In the genomic region with DNA sequence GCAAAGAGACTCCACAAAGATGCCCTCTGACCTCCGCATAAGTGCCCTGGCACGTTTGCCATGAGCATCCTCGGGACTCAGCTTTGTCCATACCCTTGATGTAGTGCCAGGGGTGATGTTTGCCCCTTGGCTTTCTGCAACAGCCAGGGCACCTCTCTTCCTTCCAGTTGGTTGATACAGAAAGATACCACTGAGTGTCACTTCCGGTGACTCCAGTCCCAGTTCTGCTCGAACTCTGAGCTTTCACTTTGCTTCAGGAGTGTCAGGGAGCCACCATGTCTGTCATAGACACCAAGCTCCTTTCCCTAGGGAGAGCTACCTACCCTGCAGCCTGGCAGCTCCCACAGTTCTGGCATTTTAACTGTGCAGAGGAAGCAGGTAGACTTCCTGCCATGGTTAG, we compare ENCODE assay signal across 29 mouse cellular contexts. TPM values are rescaled to one million over a fixed set of nuclear protein-coding genes. Genes with fewer than 3 reads are reported as not detected.
DNase-seq lines count a peak whose midpoint lies in the region; ATAC-seq and TF ChIP-seq lines count a peak whose summit lies in the region.
"Had no signal": no experiment of that assay in that cellular context is flagged by ENCODE, and none has a peak within 500 bp of the region (broad histone marks: within the 10 kb centered on the region; RNA-seq: fewer than 3 reads in every experiment).

No protein-coding gene starts in this region.

- peak; percentile 78 for ATAC-seq in inflammation-experienced regulatory T-cells, adult 6 months
- ATAC-seq in midbrain, postnatal 0 days (ENCODE audit: low FRiP score), result no peak
- ATAC-seq: forebrain, embryonic 14.5 days; hindbrain, postnatal 0 days had no signal

- WGBS in midbrain, postnatal 0 days, result 75% methylated on average over 5 of the region's 5 CpGs

- no peak overlapping the region for H3K4me2 ChIP-seq in midbrain, postnatal 0 days (ENCODE audit: low read depth, low read length, poor library complexity, severe bottlenecking)
- H3K4me2 ChIP-seq: embryonic facial prominence, embryonic 15.5 days; heart, embryonic 11.5 days; heart, embryonic 15.5 days; hindbrain, embryonic 13.5 days had no signal

- H3K9ac ChIP-seq in midbrain, postnatal 0 days (replicated peaks; ENCODE audit: low read length, poor library complexity, severe bottlenecking), result no peak overlapping the region
- H3K9ac ChIP-seq: embryonic facial prominence, embryonic 15.5 days; heart, embryonic 15.5 days; hindbrain, embryonic 13.5 days had no signal

- H3K27me3 ChIP-seq in midbrain, postnatal 0 days (ENCODE audit: insufficient read depth, low read length), result no peaks in the 10 kb centered on the region
- H3K27me3 ChIP-seq: embryonic facial prominence, embryonic 15.5 days; hindbrain, embryonic 13.5 days had no signal

- H3K27ac ChIP-seq in midbrain, postnatal 0 days (ENCODE audit: low read depth, low read length), result no peak overlapping the region
- H3K27ac ChIP-seq: embryonic facial prominence, embryonic 15.5 days; forebrain, embryonic 10.5 days; heart, adult 2 months; heart, embryonic 15.5 days; hindbrain, embryonic 13.5 days; hindbrain, postnatal 0 days had no signal

- no peaks in the 10 kb centered on the region for H3K36me3 ChIP-seq in midbrain, postnatal 0 days (ENCODE audit: insufficient read depth, low read length)
- H3K36me3 ChIP-seq: embryonic facial prominence, embryonic 15.5 days; forebrain, embryonic 10.5 days; G1E; heart, embryonic 15.5 days; hindbrain, embryonic 13.5 days had no signal

- no peaks in the 10 kb centered on the region for H3K4me1 ChIP-seq in midbrain, postnatal 0 days (ENCODE audit: insufficient read depth, low read length)
- H3K4me1 ChIP-seq: forebrain, embryonic 10.5 days; heart, embryonic 15.5 days; hindbrain, embryonic 13.5 days had no signal

- H3K4me3 ChIP-seq in midbrain, postnatal 0 days (ENCODE audit: low read depth, low read length), result no peak overlapping the region
- H3K4me3 ChIP-seq: embryonic facial prominence, embryonic 15.5 days; erythroblast, embryonic 14.5 days; forebrain, embryonic 10.5 days; heart, adult 2 months; heart, embryonic 15.5 days; hindbrain, embryonic 13.5 days had no signal

- no peaks in the 10 kb centered on the region for H3K9me3 ChIP-seq in midbrain, postnatal 0 days (ENCODE audit: low read length)
- H3K9me3 ChIP-seq: embryonic facial prominence, embryonic 15.5 days; forebrain, embryonic 10.5 days; G1E; heart, embryonic 15.5 days; hindbrain, embryonic 13.5 days had no signal

- DNase-seq in thymus, postnatal 25 days, result peak; percentile 23
- DNase-seq in thymus, adult 18-20 months, result no peak
- peak; percentile 41 for DNase-seq in CD4-positive, CD25-positive, alpha-beta regulatory T cell, adult 2 months (ENCODE audit: low read depth, low spot score)
- DNase-seq in T-cell, adult 2 months (ENCODE audit: low spot score), result peak; percentile 15
- DNase-seq in midbrain, postnatal 0 days (ENCODE audit: low spot score), result no peak
- no peak for DNase-seq in adrenal gland, adult 2 months
- no peak for DNase-seq in urinary bladder, postnatal 14 days (ENCODE audit: low spot score)
- DNase-seq: adrenal gland, postnatal 25 days; cerebellum, adult 2 months; cerebellum, postnatal 14 days; embryo, embryonic 11 days; gastrocnemius, postnatal 36 days; heart, adult 2 months; heart, postnatal 14 days had no signal

- TF ChIP-seq CTCF in midbrain, postnatal 0 days (IDR thresholded peaks at IDR 0.05), result no peak

RNA-seq across cellular contexts. Expression of gene Sohlh1, which starts 7.0 kb away (rescaled TPM):
- under 1 TPM in 2 of 3 experiments, not detected in 1; 0.46 to 0.52 TPM for polyA plus RNA-seq in inflammation-experienced regulatory T-cells, adult 6 months (2017; shearing (Covaris generic))
- not detected in 2 replicates for total RNA-seq in midbrain, postnatal 0 days (2014; rRNA removed)
- not detected in 2 replicates for polyA plus RNA-seq in midbrain, postnatal 0 days (2015; fragmentation: Nextera tagmentation; extraction: Ambion mirVana)
- total RNA-seq in adrenal gland, adult 2 months (2021), result not detected
- not detected in 2 replicates for polyA plus RNA-seq in adrenal gland, adult 2 months (2012; rRNA removed)
- total RNA-seq: adrenal gland, adult 18-20 months; adrenal gland, postnatal 25 days; common myeloid progenitor, adult 5-6 weeks; G1E; gastrocnemius, adult 8-10 months; gastrocnemius, postnatal 36 days; heart, adult 2 months; heart, postnatal 14 days; hematopoietic stem cell, adult 5-6 weeks; hindbrain, postnatal 0 days had no signal
- polyA plus RNA-seq: cerebellum, adult 2 months; embryonic facial prominence, embryonic 11.5 days; embryonic facial prominence, embryonic 15.5 days; erythroblast, embryonic 14.5 days; forebrain, embryonic 10.5 days; forebrain, embryonic 14.5 days; G1E; heart, adult 2 months; heart, embryonic 11.5 days; heart, embryonic 15.5 days; hindbrain, embryonic 13.5 days; hindbrain, postnatal 0 days had no signal

RNA-seq across cellular contexts. Expression of gene Kcnt1, which starts 9.5 kb away (rescaled TPM):
- not detected for polyA plus RNA-seq in inflammation-experienced regulatory T-cells, adult 6 months (2017; shearing (Covaris generic))
- total RNA-seq in midbrain, postnatal 0 days (2014; rRNA removed), result 49.2 and 60.7 TPM in 2 replicates
- polyA plus RNA-seq in midbrain, postnatal 0 days (2015; fragmentation: Nextera tagmentation; extraction: Ambion mirVana), result 21.7 and 22.1 TPM in 2 replicates
- total RNA-seq in adrenal gland, adult 2 months (2021), result 1 to 10 TPM; 1.9 to 2.9 TPM
- polyA plus RNA-seq in adrenal gland, adult 2 months (2012; rRNA removed), result 11.8 and 21.4 TPM in 2 replicates
- total RNA-seq: common myeloid progenitor, adult 5-6 weeks; hematopoietic stem cell, adult 5-6 weeks had no signal
- polyA plus RNA-seq: erythroblast, embryonic 14.5 days; G1E; heart, embryonic 15.5 days had no signal

RNA-seq across cellular contexts. Expression of gene Lcn9, which starts 31.0 kb away (rescaled TPM):
- polyA plus RNA-seq in inflammation-experienced regulatory T-cells, adult 6 months (2017; shearing (Covaris generic)), result not detected
- total RNA-seq in midbrain, postnatal 0 days (2014; rRNA removed), result not detected in 2 replicates
- not detected in 2 replicates for polyA plus RNA-seq in midbrain, postnatal 0 days (2015; fragmentation: Nextera tagmentation; extraction: Ambion mirVana)
- total RNA-seq in adrenal gland, adult 2 months (2021), result not detected
- polyA plus RNA-seq in adrenal gland, adult 2 months (2012; rRNA removed), result not detected in 2 replicates
- total RNA-seq: adrenal gland, adult 18-20 months; adrenal gland, postnatal 25 days; common myeloid progenitor, adult 5-6 weeks; G1E; gastrocnemius, adult 8-10 months; gastrocnemius, postnatal 36 days; heart, adult 2 months; heart, postnatal 14 days; hematopoietic stem cell, adult 5-6 weeks; hindbrain, postnatal 0 days had no signal
- polyA plus RNA-seq: embryonic facial prominence, embryonic 11.5 days; embryonic facial prominence, embryonic 15.5 days; erythroblast, embryonic 14.5 days; forebrain, embryonic 10.5 days; forebrain, embryonic 14.5 days; G1E; heart, adult 2 months; heart, embryonic 11.5 days; heart, embryonic 15.5 days; hindbrain, embryonic 13.5 days; hindbrain, postnatal 0 days had no signal

RNA-seq across cellular contexts. Expression of gene Glt6d1, which starts 38.4 kb away (rescaled TPM):
- not detected for polyA plus RNA-seq in inflammation-experienced regulatory T-cells, adult 6 months (2017; shearing (Covaris generic))
- total RNA-seq in midbrain, postnatal 0 days (2014; rRNA removed), result not detected in 2 replicates
- polyA plus RNA-seq in midbrain, postnatal 0 days (2015; fragmentation: Nextera tagmentation; extraction: Ambion mirVana), result not detected in 2 replicates
- not detected for total RNA-seq in adrenal gland, adult 2 months (2021)
- polyA plus RNA-seq in adrenal gland, adult 2 months (2012; rRNA removed), result not detected in 2 replicates
- total RNA-seq: adrenal gland, adult 18-20 months; adrenal gland, postnatal 25 days; common myeloid progenitor, adult 5-6 weeks; G1E; gastrocnemius, adult 8-10 months; gastrocnemius, postnatal 36 days; heart, adult 2 months; heart, postnatal 14 days; hematopoietic stem cell, adult 5-6 weeks; hindbrain, postnatal 0 days had no signal
- polyA plus RNA-seq: cerebellum, adult 2 months; embryonic facial prominence, embryonic 11.5 days; embryonic facial prominence, embryonic 15.5 days; erythroblast, embryonic 14.5 days; forebrain, embryonic 10.5 days; forebrain, embryonic 14.5 days; G1E; heart, adult 2 months; heart, embryonic 11.5 days; heart, embryonic 15.5 days; hindbrain, embryonic 13.5 days; hindbrain, postnatal 0 days had no signal

Comparison
In these comparisons a context has a peak if more than half of its experiments do, and no peak if none do; other contexts are left out.
1. DNase-seq: peak in thymus, postnatal 25 days (single experiment), CD4-positive, CD25-positive, alpha-beta regulatory T cell, adult 2 months (single experiment) and T-cell, adult 2 months (single experiment); none in thymus, adult 18-20 months (0 of 2), midbrain, postnatal 0 days (single experiment), adrenal gland, adult 2 months (single experiment) and urinary bladder, postnatal 14 days (single experiment).
2. RNA of gene Kcnt1, which starts 9.5 kb away (polyA plus RNA-seq): 21.7 to 22.1 TPM in midbrain, postnatal 0 days and 11.8 to 21.4 TPM in adrenal gland, adult 2 months; not detected in inflammation-experienced regulatory T-cells, adult 6 months; every median in the first group is over 10 times any median in the second.